Mouse (Mus musculus) stomach, postnatal 0 days (tissue): Measurements from ENCODE around the gene Hsd17b14. TPM values are rescaled to one million over a fixed set of nuclear protein-coding genes. Genes with fewer than 3 reads are reported as not detected.
A peak's percentile ranks its signal among the peaks of the same experiment; 100 is the strongest.
"Not testable (repeated sequence)": the region's sequence is repeated elsewhere in the genome, so short reads cannot be mapped to it uniquely, and the experiment has no call there.

ENCODE experiments used
- ATAC-seq: fragments of 200-750 bp; cut with Nextera tagmentation; 2 replicates; pipeline ENCODE4 v1.8.0; 2017; ENCODE audit not compliant: low FRiP score, low TSS enrichment
- DNase-seq: peaks from one replicate; pipeline ENCODE4 v3.0.0-alpha.2; 2016; ENCODE audit warnings: low spot score
- H3K27ac ChIP-seq: fragments of 300-500 bp; sonication (generic); replicated peaks from 2 replicates; pipeline ENCODE4 v1.5.1; 2014; ENCODE audit warnings: mild to moderate bottlenecking, control low read depth
- H3K27me3 ChIP-seq: fragments of 300-500 bp; sonication (generic); 2 replicates; pipeline ENCODE4 v1.6.1; 2014; ENCODE audit warnings: low read length; ENCODE audit not compliant: control insufficient read depth, insufficient read depth
- H3K36me3 ChIP-seq: fragments of 300-500 bp; sonication (generic); 2 replicates; pipeline ENCODE4 v1.6.1; 2014; ENCODE audit warnings: low read length, mixed read lengths; ENCODE audit not compliant: control insufficient read depth, insufficient read depth
- H3K4me1 ChIP-seq: fragments of 300-500 bp; sonication (generic); replicated peaks from 2 replicates; pipeline ENCODE4 v1.6.1; 2014; ENCODE audit warnings: antibody characterized with exemption; ENCODE audit not compliant: control insufficient read depth, insufficient read depth
- H3K4me2 ChIP-seq: fragments of 300-500 bp; sonication (generic); replicated peaks from 2 replicates; pipeline ENCODE4 v1.6.1; 2014; ENCODE audit warnings: low read depth, mild to moderate bottlenecking, control low read depth, moderate library complexity
- H3K4me3 ChIP-seq: fragments of 300-500 bp; sonication (generic); 2 replicates; pipeline ENCODE4 v1.5.1; 2014; ENCODE audit warnings: low read depth, low read length, control low read depth
- H3K9ac ChIP-seq: fragments of 300-500 bp; sonication (generic); 2 replicates; pipeline ENCODE4 v1.6.1; 2014; ENCODE audit warnings: mild to moderate bottlenecking, low read length, control low read depth, mixed read lengths
- H3K9me3 ChIP-seq: fragments of 300-500 bp; sonication (generic); 2 replicates; pipeline ENCODE4 v1.6.1; 2016; ENCODE audit warnings: low read length; ENCODE audit not compliant: control insufficient read depth
- CTCF ChIP-seq: IDR thresholded peaks from 2 replicates; pipeline ENCODE4 v1.5.1; 2016; ENCODE audit warnings: antibody characterized with exemption, low read depth, mild to moderate bottlenecking, moderate library complexity
- EP300 ChIP-seq: optimal IDR thresholded peaks from 2 replicates; pipeline ENCODE3; 2016; ENCODE audit warnings: antibody characterized with exemption
- WGBS: fragments of 180-500 bp; shearing (Covaris S2); extraction: QIAGEN DNeasy Blood & Tissue Kit; methylation state at CpG from one replicate; pipeline ENCODE4 v1.1.7; 2014; 5-methylcytosine and 5-hydroxymethylcytosine counted together
- polyA plus RNA-seq: library from polyadenylated mRNA; unstranded; fragments of >200 nt; fragmentation: Nextera tagmentation; extraction: Ambion mirVana; gene quantifications from 2 replicates; pipeline ENCODE4 v1.2.1, GENCODE M21; 2015

Hsd17b14 gene
- polyA plus RNA-seq, 1 experiment from 2014 or later: 16.6 TPM

DNA sequence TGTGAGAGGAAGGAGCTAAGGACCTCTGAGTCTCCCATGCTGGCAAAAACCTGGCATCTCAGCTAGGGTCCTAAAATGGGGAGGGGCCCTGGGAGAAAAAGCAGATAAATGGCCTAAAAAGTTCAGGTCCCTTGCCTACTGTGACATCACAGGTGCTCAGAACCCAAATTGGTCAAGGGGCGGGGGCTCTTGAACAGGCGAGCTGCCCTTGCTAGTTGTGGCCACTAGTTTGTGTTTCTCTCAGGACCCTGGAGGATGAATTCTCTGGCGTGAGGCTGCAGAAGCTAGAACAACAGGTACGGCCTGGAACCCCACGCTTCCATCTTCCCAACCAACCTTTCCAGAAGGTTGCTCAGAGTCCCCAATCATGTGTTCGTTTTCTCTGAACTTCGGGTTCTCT is 40.3 kb upstream of the Hsd17b14 start:
- Histone ChIP-seq H3K4me2 (no peak overlapping the region), H3K27ac (no peak overlapping the region), H3K9me3 (no peaks in the 10 kb centered on the region), H3K4me1 (peaks cover 2% of the 10 kb centered on the region; the same call in 1 of the 2 replicates), H3K27me3 (no peaks in the 10 kb centered on the region), H3K9ac (no peak overlapping the region), H3K4me3 (no peak overlapping the region), H3K36me3 (no peaks in the 10 kb centered on the region)
- no peak for ATAC-seq
- WGBS: 83% methylated on average over 7 of the region's 7 CpGs
- TF ChIP-seq EP300: no peak
- TF ChIP-seq CTCF: no peak
- no peak for DNase-seq

DNA sequence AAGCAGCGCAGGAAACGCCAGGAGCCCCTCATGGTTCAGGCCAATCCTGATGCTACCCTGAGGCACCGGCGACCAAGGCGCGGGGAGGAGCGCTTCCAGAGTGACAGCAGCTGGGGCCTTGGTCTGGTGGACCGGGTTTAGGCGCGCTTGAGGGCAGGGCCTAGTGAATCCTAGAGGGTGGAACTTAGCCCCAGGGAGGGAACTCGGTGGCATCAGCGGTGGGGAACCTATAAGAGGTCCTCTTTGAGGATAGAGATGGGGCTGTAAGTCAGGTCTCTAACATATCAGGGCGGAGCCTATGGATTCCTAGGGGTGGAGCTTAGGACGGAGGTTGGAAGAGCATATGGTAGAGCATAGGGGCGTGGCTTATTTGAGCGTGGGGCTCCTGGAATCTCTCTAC is 39.3 kb upstream of the Hsd17b14 start:
- peak overlapping the region; percentile 29; the same call in 1 of the 2 replicates for H3K4me2 ChIP-seq
- 0 out of 2 replicates have a peak overlapping the region, but pooled peaks have one; percentile 4 for H3K27ac ChIP-seq
- H3K36me3 ChIP-seq: no peaks in the 10 kb centered on the region
- H3K4me3 ChIP-seq: no peak overlapping the region
- no peaks in the 10 kb centered on the region for H3K4me1 ChIP-seq
- no peak for DNase-seq
- 27% methylated on average over 16 of the region's 16 CpGs for whole genome bisulfite sequencing
- no peaks in the 10 kb centered on the region for H3K27me3 ChIP-seq
- peak; percentile 35 for ATAC-seq
- TF ChIP-seq CTCF (no peak), EP300 (no peak)
- no peak overlapping the region for H3K9ac ChIP-seq
- H3K9me3 ChIP-seq: no peaks in the 10 kb centered on the region

GRCm38 (mm10) chr7:45516846-45517245 is 37.8 kb upstream of the Hsd17b14 start:
- H3K36me3 ChIP-seq, H3K4me3 ChIP-seq, DNase-seq, H3K4me1 ChIP-seq, H3K9me3 ChIP-seq, H3K9ac ChIP-seq, H3K27me3 ChIP-seq, H3K27ac ChIP-seq, ATAC-seq, H3K4me2 ChIP-seq: not testable (repeated sequence)
- 64% methylated on average over 5 of the region's 5 CpGs for WGBS
- TF ChIP-seq CTCF: peak; percentile 47

GRCm38 (mm10) chr7:45518618-45519017 is 36.1 kb upstream of the Hsd17b14 start:
- DNase-seq (no peak), ATAC-seq (no peak)
- no peaks in the 10 kb centered on the region for H3K9me3 ChIP-seq
- 94% methylated on average over 16 of the region's 16 CpGs for WGBS
- no peak overlapping the region for H3K4me2 ChIP-seq
- H3K36me3 ChIP-seq: peaks cover 4% of the 10 kb centered on the region; the same call in 1 of the 2 replicates
- H3K27ac ChIP-seq: no peak overlapping the region
- no peaks in the 10 kb centered on the region for H3K27me3 ChIP-seq
- H3K9ac ChIP-seq: no peak overlapping the region
- no peak overlapping the region for H3K4me3 ChIP-seq
- TF ChIP-seq EP300 (no peak), CTCF (no peak)
- H3K4me1 ChIP-seq: 0 out of 2 replicates have a peak, but pooled peaks cover 3% of the 10 kb centered on the region

DNA sequence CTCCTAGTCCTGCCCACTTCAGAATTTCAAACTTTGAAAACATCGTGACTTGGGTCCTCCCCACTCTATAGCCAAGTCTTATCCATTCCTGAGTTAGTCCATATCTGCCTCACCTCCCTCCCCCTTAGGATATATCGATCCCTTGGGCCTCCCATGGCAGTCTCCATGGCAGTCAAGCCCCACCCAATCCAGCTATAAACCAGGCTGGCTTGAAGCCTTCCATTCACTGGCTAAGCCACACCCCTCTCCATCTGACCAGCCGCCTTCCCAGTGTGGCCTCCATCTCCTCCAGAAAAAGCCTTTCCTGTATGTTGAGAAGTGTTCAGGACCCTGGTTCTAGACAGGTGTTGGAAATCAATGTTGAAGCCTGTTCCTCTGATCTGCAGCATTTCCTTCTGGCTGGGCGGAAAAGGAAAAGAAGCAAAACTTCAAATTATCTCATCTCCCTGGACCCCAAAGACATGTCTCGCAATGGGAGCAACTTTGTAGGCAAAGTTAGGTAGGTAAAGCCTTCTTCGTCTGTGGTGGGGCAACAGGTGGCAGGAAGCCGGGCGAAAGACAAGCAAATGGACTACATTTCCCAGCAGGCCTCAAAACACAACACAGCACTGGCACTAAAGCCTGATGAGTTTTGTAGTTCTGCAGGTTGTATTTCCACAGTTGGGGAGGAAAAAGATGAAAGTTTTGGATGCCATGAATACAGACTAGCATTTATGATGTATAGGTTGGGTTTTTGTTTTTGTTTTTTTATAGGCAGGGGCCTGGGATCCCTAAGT is 35.2 kb upstream of the Hsd17b14 start:
- 0 out of 2 replicates have a peak, but pooled peaks cover 3% of the 10 kb centered on the region for H3K4me1 ChIP-seq
- DNase-seq: no peak

DNA sequence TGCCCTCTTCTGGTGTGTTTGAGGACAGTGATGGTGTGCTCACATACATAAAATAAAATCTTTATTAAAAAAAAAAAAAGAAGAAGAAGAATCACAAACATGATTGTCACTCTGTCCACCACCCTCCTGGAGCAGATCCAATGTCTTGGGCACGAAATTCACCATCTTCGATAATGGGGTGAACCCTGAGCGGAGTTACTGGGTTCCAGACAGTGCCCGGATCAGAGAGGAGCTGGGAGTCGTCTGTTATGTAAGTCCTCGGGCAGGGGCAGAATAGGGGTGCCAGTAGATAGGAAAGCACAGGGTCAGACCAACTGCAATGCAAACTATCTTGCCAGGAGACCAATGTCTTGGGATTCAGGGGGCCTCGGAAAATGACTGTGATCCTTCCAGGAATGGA is 34.1 kb upstream of the Hsd17b14 start:
- H3K27me3 ChIP-seq: no peaks in the 10 kb centered on the region
- H3K9me3 ChIP-seq: no peaks in the 10 kb centered on the region
- no peak overlapping the region for H3K4me3 ChIP-seq
- WGBS: 93% methylated on average over 7 of the region's 7 CpGs
- no peak for DNase-seq
- no peak overlapping the region for H3K27ac ChIP-seq
- no peak for TF ChIP-seq CTCF
- TF ChIP-seq EP300: no peak
- H3K4me2 ChIP-seq: no peak overlapping the region
- peaks cover 4% of the 10 kb centered on the region; the same call in 1 of the 2 replicates for H3K36me3 ChIP-seq
- no peak overlapping the region for H3K9ac ChIP-seq
- ATAC-seq: no peak
- H3K4me1 ChIP-seq: 0 out of 2 replicates have a peak, but pooled peaks cover 6% of the 10 kb centered on the region

More for the DNA sequence above, 35.2 kb upstream of the Hsd17b14 start:
- Histone ChIP-seq H3K9ac (no peak overlapping the region), H3K4me2 (no peak overlapping the region), H3K27ac (no peak overlapping the region), H3K36me3 (peaks cover 4% of the 10 kb centered on the region; the same call in 1 of the 2 replicates), H3K4me3 (no peak overlapping the region), H3K9me3 (no peaks in the 10 kb centered on the region), H3K27me3 (no peaks in the 10 kb centered on the region)
- no peak for TF ChIP-seq CTCF
- no peak for TF ChIP-seq EP300
- no peak for ATAC-seq
- WGBS: 72% methylated on average over 8 of the region's 8 CpGs
